Mouse (Mus musculus) MEL (cell line): ENCODE measurements around the gene Fhit. TPM values are rescaled to one million over a fixed set of nuclear protein-coding genes. Genes with fewer than 3 reads are reported as not detected.

Experiments used
- DNase-seq: peaks from one replicate; pipeline ENCODE4 v3.0.0; 2011; ENCODE audit warnings: low read depth, low spot score
- H3K27ac ChIP-seq: 2 replicates; pipeline ENCODE4 v1.5.1; 2012; ENCODE audit warnings: low read depth, mild to moderate bottlenecking, control low read depth, low read length, moderate library complexity; ENCODE audit not compliant: control insufficient read depth
- H3K27me3 ChIP-seq, 2 experiments: fragments of 150-350 bp in 1 of 2; sonication (generic) in 1 of 2; 2 replicates each; pipeline ENCODE4 v1.6.1; 2012; ENCODE audit warnings: low read length in 2 of 2, mild to moderate bottlenecking in 2 of 2, improper control_type of control experiment in 1 of 2, moderate library complexity in 1 of 2; ENCODE audit not compliant: insufficient read depth in 2 of 2, control insufficient read depth in 1 of 2
- H3K36me3 ChIP-seq, 2 experiments: 2 replicates each; pipeline ENCODE4 v1.6.1; 2012 to 2014; ENCODE audit warnings: low read length in 2 of 2, improper control_type of control experiment in 1 of 2, inconsistent platforms in 1 of 2, mild to moderate bottlenecking in 1 of 2; ENCODE audit not compliant: insufficient read depth in 2 of 2, control insufficient read depth in 1 of 2
- H3K4me1 ChIP-seq, 2 experiments: fragments of 150-350 bp in 1 of 2; sonication (generic) in 1 of 2; 2 replicates each; pipeline ENCODE4 v1.6.1; 2012; ENCODE audit warnings: low read length in 2 of 2, improper control_type of control experiment in 1 of 2, mild to moderate bottlenecking in 1 of 2; ENCODE audit not compliant: insufficient read depth in 2 of 2, control insufficient read depth in 1 of 2
- H3K4me3 ChIP-seq, 2 experiments: fragments of 150-350 bp in 1 of 2; sonication (generic) in 1 of 2; 2 replicates each; pipeline ENCODE4 v1.5.1; 2012; ENCODE audit warnings: low read depth in 2 of 2, low read length in 2 of 2, mild to moderate bottlenecking in 2 of 2, moderate library complexity in 2 of 2, control low read depth in 1 of 2, improper control_type of control experiment in 1 of 2; ENCODE audit not compliant: control insufficient read depth in 1 of 2, insufficient read depth in 1 of 2
- H3K79me2 ChIP-seq: 2 replicates; pipeline ENCODE4 v1.6.1; 2012; ENCODE audit warnings: mild to moderate bottlenecking, low read length, moderate library complexity; ENCODE audit not compliant: control insufficient read depth, poor library complexity, insufficient read depth
- H3K9ac ChIP-seq: 2 replicates; pipeline ENCODE4 v1.6.1; 2012; ENCODE audit warnings: low read depth, mild to moderate bottlenecking, control low read depth, low read length, moderate library complexity; ENCODE audit not compliant: control insufficient read depth, poor library complexity, severe bottlenecking
- H3K9me3 ChIP-seq: fragments of 150-350 bp; sonication (generic); replicated peaks from 2 replicates; pipeline ENCODE4 v1.6.1; 2012; ENCODE audit warnings: mild to moderate bottlenecking, low read length, improper control_type of control experiment, moderate library complexity; ENCODE audit not compliant: insufficient read depth
- CHD2 ChIP-seq: IDR thresholded peaks from 2 replicates; pipeline ENCODE4 v1.6.1; 2011; ENCODE audit warnings: low read length, improper control_type of control experiment
- CTCF ChIP-seq, 3 experiments: IDR thresholded peaks in 2 of 3; conservative IDR thresholded peaks in 1 of 3; 2 replicates each; pipeline ENCODE4 v1.5.1; 2011 to 2012; ENCODE audit warnings: low read length in 3 of 3, low read depth in 2 of 3, mild to moderate bottlenecking in 2 of 3, improper control_type of control experiment in 1 of 3, inconsistent platforms in 1 of 3, mixed read lengths in 1 of 3, moderate library complexity in 1 of 3; ENCODE audit not compliant: control insufficient read depth in 1 of 3, insufficient read depth in 1 of 3, poor library complexity in 1 of 3, severe bottlenecking in 1 of 3
- E2F4 ChIP-seq: IDR thresholded peaks from 2 replicates; pipeline ENCODE4 v1.6.1; 2011; ENCODE audit warnings: low read depth, low read length, improper control_type of control experiment, borderline replicate concordance
- EP300 ChIP-seq, 2 experiments: IDR thresholded peaks; 2 replicates each; pipeline ENCODE4 v1.6.1; 2011; ENCODE audit warnings: improper control_type of control experiment in 2 of 2, low read length in 2 of 2, low read depth in 1 of 2, mild to moderate bottlenecking in 1 of 2
- JUND ChIP-seq: IDR thresholded peaks from 2 replicates; pipeline ENCODE4 v1.6.1; 2011; ENCODE audit warnings: low read depth, mild to moderate bottlenecking, improper control_type of control experiment, low read length
- MAFK ChIP-seq: IDR thresholded peaks from 2 replicates; pipeline ENCODE4 v1.6.1; 2011; ENCODE audit warnings: low read depth, mild to moderate bottlenecking, low read length, improper control_type of control experiment, borderline replicate concordance
- MAZ ChIP-seq: IDR thresholded peaks from 2 replicates; pipeline ENCODE4 v1.6.1; 2012; ENCODE audit warnings: low read depth, mild to moderate bottlenecking, inconsistent platforms, low read length, improper control_type of control experiment
- MYB ChIP-seq: IDR thresholded peaks from 2 replicates; pipeline ENCODE4 v1.6.1; 2011; ENCODE audit warnings: mild to moderate bottlenecking, low read depth, low read length, improper control_type of control experiment
- NELFE ChIP-seq: IDR thresholded peaks from 2 replicates; pipeline ENCODE4 v1.6.1; 2011; ENCODE audit warnings: low read depth, low read length, improper control_type of control experiment
- POLR2AphosphoS5 ChIP-seq: IDR thresholded peaks from 2 replicates; pipeline ENCODE4 v1.6.1; 2012; ENCODE audit warnings: low read depth, borderline replicate concordance, mild to moderate bottlenecking, inconsistent platforms, low read length, moderate library complexity, mixed read lengths
- RCOR1 ChIP-seq: IDR thresholded peaks from 2 replicates; pipeline ENCODE4 v1.6.1; 2012; ENCODE audit warnings: low read depth, mild to moderate bottlenecking, inconsistent platforms, low read length, improper control_type of control experiment
- SIN3A ChIP-seq: IDR thresholded peaks from 2 replicates; pipeline ENCODE4 v1.6.1; 2012; ENCODE audit warnings: low read length, improper control_type of control experiment, inconsistent platforms
- SMC3 ChIP-seq: IDR thresholded peaks from 2 replicates; pipeline ENCODE4 v1.6.1; 2011; ENCODE audit warnings: low read depth, low read length, improper control_type of control experiment
- TAL1 ChIP-seq: IDR thresholded peaks from 2 replicates; pipeline ENCODE4 v1.6.1; 2012; ENCODE audit warnings: mild to moderate bottlenecking, inconsistent platforms, low read length, moderate library complexity, mixed read lengths
- TBP ChIP-seq: IDR thresholded peaks from 2 replicates; pipeline ENCODE4 v1.8.0; 2011; ENCODE audit warnings: low read depth, low read length, improper control_type of control experiment
- UBTF ChIP-seq: IDR thresholded peaks from 2 replicates; pipeline ENCODE4 v1.6.1; 2012; ENCODE audit warnings: low read depth, mild to moderate bottlenecking, inconsistent platforms, low read length, improper control_type of control experiment, moderate library complexity, borderline replicate concordance; ENCODE audit not compliant: insufficient read depth
- USF1 ChIP-seq: IDR thresholded peaks from 2 replicates; pipeline ENCODE4 v1.6.1; 2014; ENCODE audit warnings: low read depth, mild to moderate bottlenecking, inconsistent platforms, low read length, improper control_type of control experiment, moderate library complexity
- USF2 ChIP-seq, 2 experiments: IDR thresholded peaks; 2 replicates each; pipeline ENCODE4 v1.6.1; 2011 to 2012; ENCODE audit warnings: improper control_type of control experiment in 2 of 2, low read length in 2 of 2, borderline replicate concordance in 1 of 2, inconsistent platforms in 1 of 2, low read depth in 1 of 2, mild to moderate bottlenecking in 1 of 2; ENCODE audit not compliant: insufficient read depth in 1 of 2
- ZC3H11A ChIP-seq: IDR thresholded peaks from 2 replicates; pipeline ENCODE4 v1.6.1; 2012; ENCODE audit warnings: low read depth, mild to moderate bottlenecking, inconsistent platforms, low read length, improper control_type of control experiment
- ZKSCAN1 ChIP-seq: IDR thresholded peaks from 2 replicates; pipeline ENCODE4 v1.6.1; 2012; ENCODE audit warnings: low read depth, mild to moderate bottlenecking, inconsistent platforms, low read length, improper control_type of control experiment, moderate library complexity
- ZMIZ1 ChIP-seq: IDR thresholded peaks from 2 replicates; pipeline ENCODE4 v1.6.1; 2012; ENCODE audit warnings: low read depth, mild to moderate bottlenecking, inconsistent platforms, low read length, improper control_type of control experiment, moderate library complexity
- polyA plus RNA-seq, 2 experiments: library from polyadenylated mRNA; stranded (reverse) in 1 of 2; unstranded in 1 of 2; fragments of >175 nt in 1 of 2; fragments of >200 nt in 1 of 2; gene quantifications; 2 replicates each; pipeline versions ENCODE4 v1.2.1 to v1.2.4; 2012; ENCODE audit warnings: low replicate concordance in 2 of 2, low read depth in 1 of 2; ENCODE audit not compliant: insufficient read length in 2 of 2, insufficient read depth in 1 of 2, missing spikeins in 1 of 2
- total RNA-seq: library from RNA; depleted of rRNA; stranded (reverse); fragments of 300-350 nt; gene quantifications from 2 replicates; pipeline ENCODE4 v1.2.3, GENCODE M21; 2012

Gene Fhit
- total and polyA plus RNA-seq, 3 experiments, result 0.77 to 1.3 TPM; not detected in 1

- TF ChIP-seq RCOR1 (no peak), TAL1 (no peak), E2F4 (no peak), ZMIZ1 (no peak), CTCF (IDR thresholded peaks at IDR 0.05 in 2 of 3, conservative IDR thresholded peaks at IDR 0.05 in 1 of 3; ENCODE audit: control insufficient read depth in 1 of 3, insufficient read depth in 1 of 3, low read depth in 2 of 3, low read length in 3 of 3, poor library complexity in 1 of 3, severe bottlenecking in 1 of 3) (no peak), UBTF (no peak), ZC3H11A (no peak), SMC3 (no peak), NELFE (no peak), SIN3A (no peak), ZKSCAN1 (no peak), MAFK (no peak), MYB (no peak), USF1 (no peak)
- no peak for DNase-seq
- Histone ChIP-seq H3K9me3 (no peaks in the 10 kb centered on the region), H3K79me2 (no peaks in the 10 kb centered on the region), H3K4me1 (no peaks in the 10 kb centered on the region), H3K27me3 (no peaks in the 10 kb centered on the region), H3K36me3 (no peaks in the 10 kb centered on the region), H3K9ac (no peak overlapping the region), H3K27ac (no peak overlapping the region), H3K4me3 (no peak overlapping the region)
Observed at GRCm38 (mm10) chr14:10079062-10079461, 1082.8 kb downstream of the Fhit start.

GRCm38 (mm10) chr14:10049947-10050346 is 1111.9 kb downstream of the Fhit start:
- Histone ChIP-seq H3K4me3 (no peak overlapping the region), H3K36me3 (no peaks in the 10 kb centered on the region), H3K4me1 (no peaks in the 10 kb centered on the region), H3K27ac (no peak overlapping the region), H3K9me3 (no peaks in the 10 kb centered on the region), H3K9ac (no peak overlapping the region), H3K79me2 (no peaks in the 10 kb centered on the region), H3K27me3 (no peaks in the 10 kb centered on the region)
- no peak for DNase-seq
- TF ChIP-seq USF2 (IDR thresholded peaks at IDR 0.05; ENCODE audit: borderline replicate concordance in 1 of 2, insufficient read depth in 1 of 2, low read depth in 1 of 2, low read length in 2 of 2) (no peak), CHD2 (no peak), SIN3A (no peak), MAZ (no peak), USF1 (no peak), JUND (no peak), POLR2AphosphoS5 (no peak), EP300 (IDR thresholded peaks at IDR 0.05; ENCODE audit: low read depth in 1 of 2, low read length in 2 of 2) (no peak), TBP (no peak), ZMIZ1 (no peak)
